Mouse (Mus musculus): Measurements from ENCODE around the gene Atad3a. TPM values are rescaled to one million over a fixed set of nuclear protein-coding genes. Genes with fewer than 3 reads are reported as not detected.

Gene Atad3a
- polyA plus RNA-seq, 1 experiment from 2014 or later = 90.0 TPM

- ATAC-seq (ENCODE audit: borderline replicate concordance, extremely low read depth, low FRiP score, low TSS enrichment) = no peak
- Histone ChIP-seq H3K4me3 (peak overlapping the region; percentile 37), H3K4me1 (peaks cover 54% of the 10 kb centered on the region)
Measured at GRCm38 (mm10) chr4:155773335-155774078, 12.6 kb upstream of the Atad3a start.

GRCm38 (mm10) chr4:155772786-155773185 is 11.9 kb upstream of the Atad3a start:
- Histone ChIP-seq H3K4me2 (no peak overlapping the region), H3K9ac (no peak overlapping the region), H3K27ac (no peak overlapping the region), H3K36me3 (no peaks in the 10 kb centered on the region), H3K4me3 (no peak overlapping the region), H3K9me3 (no peaks in the 10 kb centered on the region), H3K4me1 (peaks cover 51% of the 10 kb centered on the region), H3K27me3 (peaks cover 34% of the 10 kb centered on the region)
- ATAC-seq (ENCODE audit: borderline replicate concordance, extremely low read depth, low FRiP score, low TSS enrichment) = no peak
- 85% methylated on average over 13 of the region's 13 CpGs for WGBS

More at GRCm38 (mm10) chr4:155773335-155774078, 12.6 kb upstream of the Atad3a start:
- Histone ChIP-seq H3K27ac (no peak overlapping the region), H3K9me3 (no peaks in the 10 kb centered on the region), H3K9ac (no peak overlapping the region), H3K36me3 (no peaks in the 10 kb centered on the region), H3K4me2 (peak overlapping the region; percentile 76), H3K27me3 (peaks cover 34% of the 10 kb centered on the region)
- 37% methylated on average over 5 of the region's 5 CpGs for WGBS

- no peak for ATAC-seq (ENCODE audit: borderline replicate concordance, extremely low read depth, low FRiP score, low TSS enrichment)
- WGBS = 70% methylated on average over 2 of the region's 2 CpGs
- H3K36me3 ChIP-seq = no peaks in the 10 kb centered on the region
- no peak overlapping the region for H3K4me2 ChIP-seq
- H3K27ac ChIP-seq = no peak overlapping the region
- peaks cover 43% of the 10 kb centered on the region for H3K4me1 ChIP-seq
- peaks cover 34% of the 10 kb centered on the region for H3K27me3 ChIP-seq
- H3K9ac ChIP-seq = no peak overlapping the region
- H3K9me3 ChIP-seq = no peaks in the 10 kb centered on the region
- no peak overlapping the region for H3K4me3 ChIP-seq
Measured at GRCm38 (mm10) chr4:155771706-155772105, 10.8 kb upstream of the Atad3a start.

- Histone ChIP-seq H3K4me3 (peak overlapping the region; percentile 49), H3K36me3 (no peaks in the 10 kb centered on the region), H3K27ac (no peak overlapping the region), H3K4me1 (peaks cover 34% of the 10 kb centered on the region), H3K27me3 (peaks cover 34% of the 10 kb centered on the region), H3K9me3 (no peaks in the 10 kb centered on the region), H3K4me2 (peak overlapping the region; percentile 85), H3K9ac (peak overlapping the region; percentile 66)
- WGBS = 35% methylated on average over 24 of the region's 24 CpGs
- ATAC-seq (ENCODE audit: borderline replicate concordance, extremely low read depth, low FRiP score, low TSS enrichment) = no peak
Measured at GRCm38 (mm10) chr4:155770626-155771025, 9.7 kb upstream of the Atad3a start.

- peak; percentile 86 for ATAC-seq (ENCODE audit: borderline replicate concordance, extremely low read depth, low FRiP score, low TSS enrichment)
- Histone ChIP-seq H3K4me2 (peak overlapping the region; percentile 85), H3K9me3 (no peaks in the 10 kb centered on the region), H3K27me3 (peaks cover 34% of the 10 kb centered on the region), H3K9ac (peak overlapping the region; percentile 66), H3K4me3 (peak overlapping the region; percentile 49), H3K27ac (peak overlapping the region; percentile 71), H3K36me3 (no peaks in the 10 kb centered on the region), H3K4me1 (peaks cover 27% of the 10 kb centered on the region)
- under 1% methylated on average over 30 of the region's 39 CpGs for WGBS
Measured at GRCm38 (mm10) chr4:155769880-155770512, 9.1 kb upstream of the Atad3a start.

- Histone ChIP-seq H3K4me1 (peaks cover 22% of the 10 kb centered on the region), H3K4me3 (peak overlapping the region; percentile 49), H3K4me2 (peak overlapping the region; percentile 85), H3K9ac (peak overlapping the region; percentile 66; the same call in 1 of the 2 replicates), H3K27me3 (peaks cover 34% of the 10 kb centered on the region), H3K9me3 (no peaks in the 10 kb centered on the region), H3K36me3 (no peaks in the 10 kb centered on the region), H3K27ac (no peak overlapping the region)
- ATAC-seq (ENCODE audit: borderline replicate concordance, extremely low read depth, low FRiP score, low TSS enrichment) = no peak
- WGBS = 63% methylated on average over 5 of the region's 5 CpGs
Measured at GRCm38 (mm10) chr4:155769496-155769879, 8.6 kb upstream of the Atad3a start.

- no peak overlapping the region; the same call in 1 of the 2 replicates for H3K4me2 ChIP-seq
- 74% methylated on average over 3 of the region's 3 CpGs for WGBS
Measured at GRCm38 (mm10) chr4:155762357-155762756, 1.5 kb upstream of the Atad3a start.

GRCm38 (mm10) chr4:155761356-155762099 is 635 bp upstream of the Atad3a start:
- H3K9me3 ChIP-seq = no peaks in the 10 kb centered on the region
- peak overlapping the region; percentile 97 for H3K4me2 ChIP-seq
- peaks cover 20% of the 10 kb centered on the region for H3K4me1 ChIP-seq
- peak overlapping the region; percentile 96 for H3K4me3 ChIP-seq
- no peaks in the 10 kb centered on the region for H3K27me3 ChIP-seq
- ATAC-seq (ENCODE audit: borderline replicate concordance, extremely low read depth, low FRiP score, low TSS enrichment) = peak; percentile 7; the same call in 1 of the 2 replicates
- peak overlapping the region; percentile 83 for H3K9ac ChIP-seq
- peaks cover 8% of the 10 kb centered on the region for H3K36me3 ChIP-seq
- 1% methylated on average over 28 of the region's 28 CpGs for WGBS
- H3K27ac ChIP-seq = peak overlapping the region; percentile 48; the same call in 1 of the 2 replicates

More at GRCm38 (mm10) chr4:155762357-155762756, 1.5 kb upstream of the Atad3a start:
- Histone ChIP-seq H3K27me3 (no peaks in the 10 kb centered on the region), H3K27ac (no peak overlapping the region), H3K4me1 (peaks cover 20% of the 10 kb centered on the region), H3K36me3 (0 out of 2 replicates have a peak, but pooled peaks cover under 1% of the 10 kb centered on the region), H3K9ac (no peak overlapping the region), H3K9me3 (no peaks in the 10 kb centered on the region), H3K4me3 (no peak overlapping the region)
- ATAC-seq (ENCODE audit: borderline replicate concordance, extremely low read depth, low FRiP score, low TSS enrichment) = no peak

GRCm38 (mm10) chr4:155759862-155760612 is 856 bp downstream of the Atad3a start:
- H3K27ac ChIP-seq = no peak overlapping the region
- H3K27me3 ChIP-seq = no peaks in the 10 kb centered on the region
- H3K4me1 ChIP-seq = peaks cover 20% of the 10 kb centered on the region
- peak overlapping the region; percentile 96 for H3K4me3 ChIP-seq
- 0 out of 2 replicates have a peak, but pooled peaks have one; percentile 4 for ATAC-seq (ENCODE audit: borderline replicate concordance, extremely low read depth, low FRiP score, low TSS enrichment)
- H3K9me3 ChIP-seq = no peaks in the 10 kb centered on the region
- H3K9ac ChIP-seq = peak overlapping the region; percentile 83
- H3K36me3 ChIP-seq = peaks cover 23% of the 10 kb centered on the region
- H3K4me2 ChIP-seq = peak overlapping the region; percentile 97
- 2% methylated on average over 10 of the region's 10 CpGs for whole genome bisulfite sequencing

GRCm38 (mm10) chr4:155757011-155757410 is 3.9 kb downstream of the Atad3a start:
- Histone ChIP-seq H3K4me3 (no peak overlapping the region), H3K27me3 (no peaks in the 10 kb centered on the region), H3K9me3 (no peaks in the 10 kb centered on the region), H3K4me1 (peaks cover 20% of the 10 kb centered on the region), H3K9ac (no peak overlapping the region), H3K4me2 (no peak overlapping the region), H3K27ac (no peak overlapping the region), H3K36me3 (peaks cover 51% of the 10 kb centered on the region)
- ATAC-seq (ENCODE audit: borderline replicate concordance, extremely low read depth, low FRiP score, low TSS enrichment) = no peak
- 92% methylated on average over 12 of the region's 12 CpGs for WGBS
